Mouse (Mus musculus): ENCODE measurements around the gene Shisa7. TPM values are rescaled to one million over a fixed set of nuclear protein-coding genes. Genes with fewer than 3 reads are reported as not detected.
"Not testable (repeated sequence)": the region's sequence is repeated elsewhere in the genome, so short reads cannot be mapped to it uniquely, and the experiment has no call there.

Shisa7 gene
- polyA plus RNA-seq, 1 experiment from 2014 or later = 1.3 TPM

GRCm38 (mm10) chr7:4863541-4864080 is 19.1 kb upstream of the Shisa7 start:
- Histone ChIP-seq H3K4me3 (no peak overlapping the region), H3K4me2 (no peak overlapping the region), H3K27me3 (no peaks in the 10 kb centered on the region; the same call in 1 of the 2 replicates), H3K9me3 (no peaks in the 10 kb centered on the region), H3K9ac (no peak overlapping the region), H3K4me1 (peaks cover 18% of the 10 kb centered on the region), H3K27ac (peak overlapping the region; percentile 84), H3K36me3 (no peaks in the 10 kb centered on the region)
- ATAC-seq (ENCODE audit: borderline replicate concordance, extremely low read depth, low FRiP score, low TSS enrichment) = no peak
- WGBS = 69% methylated on average over 7 of the region's 7 CpGs

- ATAC-seq (ENCODE audit: borderline replicate concordance, extremely low read depth, low FRiP score, low TSS enrichment) = no peak
- Histone ChIP-seq H3K4me2 (no peak overlapping the region; the same call in 1 of the 2 replicates), H3K9ac (no peak overlapping the region), H3K36me3 (no peaks in the 10 kb centered on the region), H3K4me1 (peaks cover 17% of the 10 kb centered on the region), H3K9me3 (no peaks in the 10 kb centered on the region), H3K27me3 (no peaks in the 10 kb centered on the region; the same call in 1 of the 2 replicates), H3K27ac (peak overlapping the region; percentile 84), H3K4me3 (no peak overlapping the region)
- 10% methylated on average over 1 of the region's 1 CpGs for WGBS
These were observed 18.5 kb upstream of the Shisa7 start for GRCm38 (mm10) chr7:4863041-4863440.

- H3K27me3 ChIP-seq; H3K4me3 ChIP-seq; H3K4me2 ChIP-seq; H3K36me3 ChIP-seq; ATAC-seq (ENCODE audit: borderline replicate concordance, extremely low read depth, low FRiP score, low TSS enrichment); H3K27ac ChIP-seq; H3K9me3 ChIP-seq; H3K9ac ChIP-seq: not testable (repeated sequence)
- peaks cover 14% of the 10 kb centered on the region for H3K4me1 ChIP-seq
- 72% methylated on average over 3 of the region's 3 CpGs for WGBS
These were observed 16.4 kb upstream of the Shisa7 start for GRCm38 (mm10) chr7:4860926-4861325.

- no peak for ATAC-seq (ENCODE audit: borderline replicate concordance, extremely low read depth, low FRiP score, low TSS enrichment)
- no peaks in the 10 kb centered on the region for H3K36me3 ChIP-seq
- H3K4me2 ChIP-seq = no peak overlapping the region
- no peaks in the 10 kb centered on the region; the same call in 1 of the 2 replicates for H3K27me3 ChIP-seq
- H3K9ac ChIP-seq = no peak overlapping the region
- H3K4me1 ChIP-seq = peaks cover 8% of the 10 kb centered on the region
- no peak overlapping the region for H3K27ac ChIP-seq
- H3K9me3 ChIP-seq = no peaks in the 10 kb centered on the region
- WGBS = 33% methylated on average over 12 of the region's 12 CpGs
- no peak overlapping the region for H3K4me3 ChIP-seq
These were observed 15.0 kb upstream of the Shisa7 start for GRCm38 (mm10) chr7:4859418-4859978.

- H3K9me3 ChIP-seq = no peaks in the 10 kb centered on the region
- no peak overlapping the region for H3K4me3 ChIP-seq
- WGBS = 53% methylated on average over 7 of the region's 7 CpGs
- no peaks in the 10 kb centered on the region; the same call in 1 of the 2 replicates for H3K27me3 ChIP-seq
- H3K4me1 ChIP-seq = no peaks in the 10 kb centered on the region
- no peak overlapping the region for H3K9ac ChIP-seq
- H3K36me3 ChIP-seq = no peaks in the 10 kb centered on the region
- no peak for ATAC-seq (ENCODE audit: borderline replicate concordance, extremely low read depth, low FRiP score, low TSS enrichment)
- H3K4me2 ChIP-seq = no peak overlapping the region
- H3K27ac ChIP-seq = no peak overlapping the region
These were observed 12.8 kb upstream of the Shisa7 start for GRCm38 (mm10) chr7:4857321-4857720.

GRCm38 (mm10) chr7:4856508-4856907 is 12.0 kb upstream of the Shisa7 start:
- H3K36me3 ChIP-seq = no peaks in the 10 kb centered on the region
- WGBS = 84% methylated on average over 9 of the region's 9 CpGs
- no peak overlapping the region for H3K4me3 ChIP-seq
- H3K9me3 ChIP-seq = no peaks in the 10 kb centered on the region
- no peak overlapping the region for H3K4me2 ChIP-seq
- H3K9ac ChIP-seq = no peak overlapping the region
- no peak overlapping the region for H3K27ac ChIP-seq
- ATAC-seq (ENCODE audit: borderline replicate concordance, extremely low read depth, low FRiP score, low TSS enrichment) = no peak
- H3K4me1 ChIP-seq = no peaks in the 10 kb centered on the region
- H3K27me3 ChIP-seq = no peaks in the 10 kb centered on the region; the same call in 1 of the 2 replicates

GRCm38 (mm10) chr7:4853613-4854012 is 9.1 kb upstream of the Shisa7 start:
- Histone ChIP-seq H3K27me3 (no peaks in the 10 kb centered on the region; the same call in 1 of the 2 replicates), H3K4me1 (no peaks in the 10 kb centered on the region), H3K4me3 (no peak overlapping the region), H3K36me3 (no peaks in the 10 kb centered on the region), H3K9ac (no peak overlapping the region), H3K4me2 (no peak overlapping the region), H3K27ac (no peak overlapping the region), H3K9me3 (no peaks in the 10 kb centered on the region)
- WGBS = 59% methylated on average over 3 of the region's 3 CpGs
- ATAC-seq (ENCODE audit: borderline replicate concordance, extremely low read depth, low FRiP score, low TSS enrichment) = no peak

GRCm38 (mm10) chr7:4851315-4851688 is 6.8 kb upstream of the Shisa7 start:
- Histone ChIP-seq H3K36me3 (no peaks in the 10 kb centered on the region), H3K27ac (no peak overlapping the region), H3K9me3 (no peaks in the 10 kb centered on the region), H3K4me2 (no peak overlapping the region), H3K4me3 (no peak overlapping the region), H3K9ac (no peak overlapping the region), H3K27me3 (no peaks in the 10 kb centered on the region), H3K4me1 (no peaks in the 10 kb centered on the region)
- 68% methylated on average over 8 of the region's 8 CpGs for WGBS
- no peak for ATAC-seq (ENCODE audit: borderline replicate concordance, extremely low read depth, low FRiP score, low TSS enrichment)

GRCm38 (mm10) chr7:4850621-4851314 is 6.3 kb upstream of the Shisa7 start:
- H3K27me3 ChIP-seq = no peaks in the 10 kb centered on the region
- H3K4me2 ChIP-seq = no peak overlapping the region
- ATAC-seq (ENCODE audit: borderline replicate concordance, extremely low read depth, low FRiP score, low TSS enrichment) = no peak
- no peak overlapping the region for H3K9ac ChIP-seq
- WGBS = 73% methylated on average over 11 of the region's 11 CpGs
- H3K4me1 ChIP-seq = no peaks in the 10 kb centered on the region
- no peak overlapping the region for H3K4me3 ChIP-seq
- H3K36me3 ChIP-seq = no peaks in the 10 kb centered on the region
- no peaks in the 10 kb centered on the region for H3K9me3 ChIP-seq
- H3K27ac ChIP-seq = no peak overlapping the region

- 44% methylated on average over 9 of the region's 9 CpGs for WGBS
- H3K27me3 ChIP-seq = peaks cover 13% of the 10 kb centered on the region
- H3K4me3 ChIP-seq = no peak overlapping the region
- H3K4me2 ChIP-seq = no peak overlapping the region
- no peaks in the 10 kb centered on the region for H3K36me3 ChIP-seq
- no peak for ATAC-seq (ENCODE audit: borderline replicate concordance, extremely low read depth, low FRiP score, low TSS enrichment)
- H3K9ac ChIP-seq = no peak overlapping the region
- H3K4me1 ChIP-seq = peaks cover 5% of the 10 kb centered on the region
- no peaks in the 10 kb centered on the region for H3K9me3 ChIP-seq
- no peak overlapping the region for H3K27ac ChIP-seq
These were observed 4.9 kb upstream of the Shisa7 start for GRCm38 (mm10) chr7:4849372-4849771.

- under 1% methylated on average over 13 of the region's 13 CpGs for WGBS
- Histone ChIP-seq H3K9ac (no peak overlapping the region), H3K4me1 (peaks cover 18% of the 10 kb centered on the region), H3K9me3 (no peaks in the 10 kb centered on the region), H3K27ac (no peak overlapping the region), H3K4me3 (peak overlapping the region; percentile 39), H3K4me2 (peak overlapping the region; percentile 80), H3K36me3 (no peaks in the 10 kb centered on the region), H3K27me3 (peaks cover 44% of the 10 kb centered on the region)
- peak; percentile 73; the same call in 1 of the 2 replicates for ATAC-seq (ENCODE audit: borderline replicate concordance, extremely low read depth, low FRiP score, low TSS enrichment)
These were observed 417 bp upstream of the Shisa7 start for GRCm38 (mm10) chr7:4844917-4845309.

GRCm38 (mm10) chr7:4843604-4844244 is 772 bp downstream of the Shisa7 start:
- H3K27me3 ChIP-seq = peaks cover 44% of the 10 kb centered on the region
- H3K27ac ChIP-seq = no peak overlapping the region
- WGBS = 2% methylated on average over 34 of the region's 34 CpGs
- no peaks in the 10 kb centered on the region for H3K36me3 ChIP-seq
- H3K9me3 ChIP-seq = no peaks in the 10 kb centered on the region
- peak overlapping the region; percentile 39 for H3K4me3 ChIP-seq
- H3K4me2 ChIP-seq = peak overlapping the region; percentile 80
- peak overlapping the region; percentile 5; the same call in 1 of the 2 replicates for H3K9ac ChIP-seq
- H3K4me1 ChIP-seq = peaks cover 18% of the 10 kb centered on the region
- ATAC-seq (ENCODE audit: borderline replicate concordance, extremely low read depth, low FRiP score, low TSS enrichment) = no peak

All from lung, embryonic 15.5 days (tissue).